ENCODE assay signal across 11 mouse cellular contexts in genomic region chr17:72922206-72922605, GRCm38 (mm10). TPM values are rescaled to one million over a fixed set of nuclear protein-coding genes. Genes with fewer than 3 reads are reported as not detected.
DNase-seq lines count a peak whose midpoint lies in the region; ATAC-seq and TF ChIP-seq lines count a peak whose summit lies in the region.
"Had no signal": no experiment of that assay in that cellular context is flagged by ENCODE, and none has a peak within 500 bp of the region (broad histone marks: within the 10 kb centered on the region; RNA-seq: fewer than 3 reads in every experiment).

No protein-coding gene starts in this region.

- DNase-seq in gastrocnemius, adult 2 months, result no peak
- DNase-seq in gastrocnemius, postnatal 14 days, result no peak
- DNase-seq in limb, embryonic 10.5 days (ENCODE audit: low spot score), result no peak
- peak; percentile 46 for DNase-seq in T-cell, adult 2 months (ENCODE audit: low spot score)
- DNase-seq in embryo, embryonic 10.5 days (ENCODE audit: low spot score), result no peak
- DNase-seq in urinary bladder, postnatal 36 days (ENCODE audit: low spot score in 2 of 2), result no peak
- DNase-seq: cerebellum, postnatal 14 days; gastrocnemius, postnatal 36 days had no signal

- peaks cover 2% of the 10 kb centered on the region; the same call in 1 of the 2 replicates for H3K27me3 ChIP-seq in limb, embryonic 13.5 days
- H3K27me3 ChIP-seq in limb, embryonic 10.5 days (ENCODE audit: low read depth, poor library complexity, severe bottlenecking), result no peaks in the 10 kb centered on the region
- no peaks in the 10 kb centered on the region for H3K27me3 ChIP-seq in intestine, embryonic 15.5 days (replicated peaks)
- H3K27me3 ChIP-seq: Patski had no signal

- TF ChIP-seq CTCF in gastrocnemius, adult 2 months (IDR thresholded peaks at IDR 0.05), result no peak

- no peak overlapping the region for H3K9ac ChIP-seq in limb, embryonic 13.5 days
- no peak overlapping the region for H3K9ac ChIP-seq in intestine, embryonic 15.5 days

- no peak for ATAC-seq in limb, embryonic 13.5 days (ENCODE audit: low FRiP score, low read depth)
- ATAC-seq in intestine, embryonic 15.5 days, result no peak
- ATAC-seq: Patski had no signal

- H3K4me3 ChIP-seq in gastrocnemius, adult 2 months, result peak overlapping the region; percentile 91
- H3K4me3 ChIP-seq in limb, embryonic 13.5 days, result no peak overlapping the region; the same call in 1 of the 2 replicates
- H3K4me3 ChIP-seq in limb, embryonic 10.5 days, result no peak overlapping the region
- H3K4me3 ChIP-seq in intestine, embryonic 15.5 days (replicated peaks), result peak overlapping the region; percentile 1; the same call in 1 of the 2 replicates

- 53% methylated on average over 5 of the region's 5 CpGs for WGBS in limb, embryonic 13.5 days
- WGBS in limb, embryonic 10.5 days, result 72% methylated on average over 5 of the region's 5 CpGs
- 66% methylated on average over 5 of the region's 5 CpGs for WGBS in intestine, embryonic 15.5 days

- H3K4me2 ChIP-seq in limb, embryonic 13.5 days (replicated peaks), result peak overlapping the region; percentile 51
- H3K4me2 ChIP-seq in intestine, embryonic 15.5 days (replicated peaks), result peak overlapping the region; percentile 52; the same call in 1 of the 2 replicates

- H3K4me1 ChIP-seq in limb, embryonic 13.5 days, result peaks cover 72% of the 10 kb centered on the region
- peaks cover 43% of the 10 kb centered on the region for H3K4me1 ChIP-seq in limb, embryonic 10.5 days
- peaks cover 34% of the 10 kb centered on the region for H3K4me1 ChIP-seq in intestine, embryonic 15.5 days (replicated peaks)

- H3K36me3 ChIP-seq in limb, embryonic 13.5 days, result peaks cover 57% of the 10 kb centered on the region
- peaks cover 58% of the 10 kb centered on the region for H3K36me3 ChIP-seq in limb, embryonic 10.5 days
- peaks cover 7% of the 10 kb centered on the region; the same call in 1 of the 2 replicates for H3K36me3 ChIP-seq in intestine, embryonic 15.5 days

- H3K9me3 ChIP-seq in limb, embryonic 13.5 days, result no peaks in the 10 kb centered on the region
- H3K9me3 ChIP-seq in limb, embryonic 10.5 days (replicated peaks), result no peaks in the 10 kb centered on the region
- no peaks in the 10 kb centered on the region for H3K9me3 ChIP-seq in intestine, embryonic 15.5 days

- peak overlapping the region; percentile 35; the same call in 1 of the 2 replicates for H3K27ac ChIP-seq in gastrocnemius, adult 2 months
- H3K27ac ChIP-seq in limb, embryonic 13.5 days, result no peak overlapping the region
- no peak overlapping the region for H3K27ac ChIP-seq in limb, embryonic 10.5 days
- no peak overlapping the region for H3K27ac ChIP-seq in intestine, embryonic 15.5 days

- intact Hi-C loops in gastrocnemius, adult 2 months (cut with DNase I), result no loop called here
- intact Hi-C loops in gastrocnemius, postnatal 14 days (cut with DNase I; ENCODE audit: low total_unique reads), result no loop called here

RNA-seq across cellular contexts. Expression of gene Lbh, which starts 4.1 kb away (rescaled TPM):
- 1 to 10 TPM; 5.5 to 8.3 TPM for total RNA-seq in gastrocnemius, adult 2 months (2021)
- 10 to 100 TPM; 11.6 to 16.6 TPM for total RNA-seq in gastrocnemius, postnatal 14 days (2021)
- 3.2 and 3.5 TPM in 2 replicates for polyA plus RNA-seq in limb, embryonic 13.5 days (2015; fragmentation: Nextera tagmentation; extraction: Ambion mirVana)
- 1.9 and 2.0 TPM in 2 replicates for polyA plus RNA-seq in limb, embryonic 10.5 days (2016; fragmentation: Nextera tagmentation; extraction: Ambion mirVana)
- polyA plus RNA-seq in intestine, embryonic 15.5 days (2015; fragmentation: Nextera tagmentation; extraction: Ambion mirVana), result 5.2 and 6.1 TPM in 2 replicates

Comparison
In these comparisons a context has a peak if more than half of its experiments do, and no peak if none do; other contexts are left out.
1. H3K4me3 ChIP-seq: peak in gastrocnemius, adult 2 months (single experiment) and intestine, embryonic 15.5 days (single experiment); none in limb, embryonic 13.5 days (single experiment) and limb, embryonic 10.5 days (single experiment).